Mouse (Mus musculus) lung, embryonic 14.5 days (tissue): ENCODE data around the gene Sptssb. TPM values are rescaled to one million over a fixed set of nuclear protein-coding genes. Genes with fewer than 3 reads are reported as not detected.

Source experiments
- ATAC-seq: fragments of 200-750 bp; cut with Nextera tagmentation; 2 replicates; pipeline ENCODE4 v1.8.0; 2017; ENCODE audit warnings: mild to moderate bottlenecking, moderate TSS enrichment, moderate library complexity; ENCODE audit not compliant: insufficient read depth
- DNase-seq: peaks from one replicate; pipeline ENCODE4 v3.0.0-alpha.2; 2015
- H3K27ac ChIP-seq: fragments of 300-500 bp; sonication (generic); 2 replicates; pipeline ENCODE4 v1.5.1; 2014; ENCODE audit warnings: low read depth, mild to moderate bottlenecking, moderate library complexity
- H3K27me3 ChIP-seq: fragments of 300-500 bp; sonication (generic); 2 replicates; pipeline ENCODE4 v1.6.1; 2014; ENCODE audit warnings: low read length, control low read depth; ENCODE audit not compliant: insufficient read depth
- H3K36me3 ChIP-seq: fragments of 300-500 bp; sonication (generic); 2 replicates; pipeline ENCODE4 v1.6.1; 2014; ENCODE audit warnings: control low read depth; ENCODE audit not compliant: insufficient read depth
- H3K4me1 ChIP-seq: fragments of 300-500 bp; sonication (generic); 2 replicates; pipeline ENCODE4 v1.6.1; 2014; ENCODE audit warnings: antibody characterized with exemption, control low read depth; ENCODE audit not compliant: insufficient read depth
- H3K4me2 ChIP-seq: fragments of 300-500 bp; sonication (generic); 2 replicates; pipeline ENCODE4 v1.6.1; 2014; ENCODE audit warnings: mild to moderate bottlenecking
- H3K4me3 ChIP-seq: fragments of 300-500 bp; sonication (generic); 2 replicates; pipeline ENCODE4 v1.5.1; 2014; ENCODE audit warnings: low read depth, low read length
- H3K9ac ChIP-seq: fragments of 300-500 bp; sonication (generic); 2 replicates; pipeline ENCODE4 v1.6.1; 2014
- H3K9me3 ChIP-seq: fragments of 300-500 bp; sonication (generic); 2 replicates; pipeline ENCODE4 v1.6.1; 2016; ENCODE audit warnings: low read depth, low read length, control low read depth
- CTCF ChIP-seq: IDR thresholded peaks from 2 replicates; pipeline ENCODE4 v1.5.1; 2016; ENCODE audit warnings: antibody characterized with exemption, low read depth
- WGBS: fragments of 180-500 bp; shearing (Covaris S2); extraction: QIAGEN DNeasy Blood & Tissue Kit; methylation state at CpG from one replicate; pipeline ENCODE4 v1.1.7; 2014; 5-methylcytosine and 5-hydroxymethylcytosine counted together
- polyA plus RNA-seq: library from polyadenylated mRNA; unstranded; fragments of >200 nt; fragmentation: Nextera tagmentation; extraction: Ambion mirVana; gene quantifications from 2 replicates; pipeline ENCODE4 v1.2.1, GENCODE M21; 2014

The Sptssb gene
- polyA plus RNA-seq, 1 experiment from 2014 or later, result 9.8 TPM

GRCm38 (mm10) chr3:69874721-69875120 lies 15.0 kb upstream of the Sptssb start:
- no peak overlapping the region for H3K9ac ChIP-seq
- H3K4me3 ChIP-seq, result no peak overlapping the region
- ATAC-seq, result no peak
- no peak overlapping the region for H3K27ac ChIP-seq
- no peaks in the 10 kb centered on the region for H3K4me1 ChIP-seq
- H3K9me3 ChIP-seq, result no peaks in the 10 kb centered on the region
- no peaks in the 10 kb centered on the region for H3K27me3 ChIP-seq
- no peaks in the 10 kb centered on the region for H3K36me3 ChIP-seq
- H3K4me2 ChIP-seq, result no peak overlapping the region
- no peak for DNase-seq
- 69% methylated on average over 3 of the region's 3 CpGs for WGBS
- no peak for TF ChIP-seq CTCF

GRCm38 (mm10) chr3:69872661-69873327 lies 13.1 kb upstream of the Sptssb start:
- no peak for ATAC-seq
- WGBS, result 76% methylated on average over 6 of the region's 6 CpGs

GRCm38 (mm10) chr3:69871174-69871573 lies 11.4 kb upstream of the Sptssb start:
- no peak for TF ChIP-seq CTCF
- Histone ChIP-seq H3K4me2 (no peak overlapping the region), H3K9me3 (no peaks in the 10 kb centered on the region), H3K27me3 (no peaks in the 10 kb centered on the region), H3K4me3 (no peak overlapping the region), H3K9ac (no peak overlapping the region), H3K36me3 (no peaks in the 10 kb centered on the region), H3K27ac (no peak overlapping the region), H3K4me1 (no peaks in the 10 kb centered on the region)
- ATAC-seq (no peak), DNase-seq (no peak)
- whole genome bisulfite sequencing, result 82% methylated on average over 14 of the region's 14 CpGs

More at GRCm38 (mm10) chr3:69872661-69873327, 13.1 kb upstream of the Sptssb start:
- no peaks in the 10 kb centered on the region for H3K27me3 ChIP-seq
- DNase-seq, result no peak
- no peak overlapping the region for H3K9ac ChIP-seq
- TF ChIP-seq CTCF, result no peak
- no peak overlapping the region for H3K4me2 ChIP-seq
- H3K27ac ChIP-seq, result no peak overlapping the region
- H3K36me3 ChIP-seq, result no peaks in the 10 kb centered on the region
- H3K4me1 ChIP-seq, result no peaks in the 10 kb centered on the region
- no peaks in the 10 kb centered on the region for H3K9me3 ChIP-seq
- H3K4me3 ChIP-seq, result no peak overlapping the region

- DNase-seq (no peak), ATAC-seq (no peak)
- H3K9ac ChIP-seq, result no peak overlapping the region
- no peak for TF ChIP-seq CTCF
- WGBS, result 61% methylated on average over 8 of the region's 8 CpGs
- no peak overlapping the region for H3K4me2 ChIP-seq
- no peaks in the 10 kb centered on the region for H3K36me3 ChIP-seq
- no peaks in the 10 kb centered on the region for H3K4me1 ChIP-seq
- no peaks in the 10 kb centered on the region for H3K27me3 ChIP-seq
- H3K4me3 ChIP-seq, result no peak overlapping the region
- no peaks in the 10 kb centered on the region for H3K9me3 ChIP-seq
- no peak overlapping the region for H3K27ac ChIP-seq
Measured at GRCm38 (mm10) chr3:69869702-69870101, 10.0 kb upstream of the Sptssb start.

GRCm38 (mm10) chr3:69861789-69862395 lies 2.2 kb upstream of the Sptssb start:
- H3K4me2 ChIP-seq, result peak overlapping the region; percentile 79
- H3K9ac ChIP-seq, result no peak overlapping the region
- 0 out of 2 replicates have a peak, but pooled peaks cover 3% of the 10 kb centered on the region for H3K27me3 ChIP-seq
- 43% methylated on average over 9 of the region's 9 CpGs for WGBS
- no peak for TF ChIP-seq CTCF
- no peaks in the 10 kb centered on the region for H3K4me1 ChIP-seq
- H3K36me3 ChIP-seq, result no peaks in the 10 kb centered on the region
- H3K9me3 ChIP-seq, result no peaks in the 10 kb centered on the region
- ATAC-seq (peak; percentile 0; the same call in 1 of the 2 replicates), DNase-seq (no peak)
- peak overlapping the region; percentile 41; the same call in 1 of the 2 replicates for H3K4me3 ChIP-seq
- no peak overlapping the region for H3K27ac ChIP-seq

- peak overlapping the region; percentile 39 for H3K9ac ChIP-seq
- peak; percentile 83 for DNase-seq
- WGBS, result under 1% methylated on average over 40 of the region's 40 CpGs
- H3K27ac ChIP-seq, result peak overlapping the region; percentile 69
- H3K4me2 ChIP-seq, result peak overlapping the region; percentile 79
- H3K9me3 ChIP-seq, result no peaks in the 10 kb centered on the region
- ATAC-seq, result peak; percentile 80
- 0 out of 2 replicates have a peak, but pooled peaks cover 3% of the 10 kb centered on the region for H3K27me3 ChIP-seq
- H3K4me3 ChIP-seq, result peak overlapping the region; percentile 41
- no peaks in the 10 kb centered on the region for H3K36me3 ChIP-seq
- TF ChIP-seq CTCF, result peak; percentile 59
- no peaks in the 10 kb centered on the region for H3K4me1 ChIP-seq
Measured at GRCm38 (mm10) chr3:69860589-69861521, 1.1 kb upstream of the Sptssb start.
